Mouse (Mus musculus): ENCODE measurements around the gene Id2.

Id2 gene

GRCm38 (mm10) chr12:25097052-25097209, at the start of gene Id2:
Gene Id2 (minus strand): TSS chr12:25097140.
- DNase-seq, result no peak

- no peak for DNase-seq
Measured at GRCm38 (mm10) chr12:25145344-25145698, 48.4 kb upstream of the Id2 start.

GRCm38 (mm10) chr12:25144591-25145343, 47.8 kb upstream of the Id2 start:
- DNase-seq, result no peak

GRCm38 (mm10) chr12:25143492-25143891, 46.6 kb upstream of the Id2 start:
- DNase-seq, result no peak

GRCm38 (mm10) chr12:25142251-25142650, 45.3 kb upstream of the Id2 start:
- DNase-seq, result no peak

GRCm38 (mm10) chr12:25141311-25141710, 44.4 kb upstream of the Id2 start:
- DNase-seq, result no peak

- DNase-seq, result no peak
Measured at GRCm38 (mm10) chr12:25140115-25140514, 43.2 kb upstream of the Id2 start.

GRCm38 (mm10) chr12:25138616-25139015, 41.7 kb upstream of the Id2 start:
- DNase-seq, result no peak

- no peak for DNase-seq
Measured at GRCm38 (mm10) chr12:25132046-25132445, 35.1 kb upstream of the Id2 start.

- no peak for DNase-seq
Measured at GRCm38 (mm10) chr12:25127629-25128028, 30.7 kb upstream of the Id2 start.

GRCm38 (mm10) chr12:25126228-25126627, 29.3 kb upstream of the Id2 start:
- no peak for DNase-seq

- no peak for DNase-seq
Measured at GRCm38 (mm10) chr12:25125239-25125776, 28.4 kb upstream of the Id2 start.

- DNase-seq, result no peak
Measured at GRCm38 (mm10) chr12:25124431-25125238, 27.7 kb upstream of the Id2 start.

GRCm38 (mm10) chr12:25120753-25121152, 23.8 kb upstream of the Id2 start:
- DNase-seq, result no peak

GRCm38 (mm10) chr12:25119278-25119677, 22.3 kb upstream of the Id2 start:
- DNase-seq, result no peak

GRCm38 (mm10) chr12:25117856-25118511, 21.0 kb upstream of the Id2 start:
- DNase-seq, result no peak

- DNase-seq, result no peak
Measured at GRCm38 (mm10) chr12:25116126-25116525, 19.2 kb upstream of the Id2 start.

GRCm38 (mm10) chr12:25114426-25114825, 17.5 kb upstream of the Id2 start:
- DNase-seq, result no peak

- no peak for DNase-seq
Measured at GRCm38 (mm10) chr12:25113357-25113756, 16.4 kb upstream of the Id2 start.

GRCm38 (mm10) chr12:25112806-25113205, 15.9 kb upstream of the Id2 start:
- DNase-seq, result no peak

- DNase-seq, result no peak
Measured at GRCm38 (mm10) chr12:25110682-25111078, 13.7 kb upstream of the Id2 start.

- DNase-seq, result peak; percentile 17
Measured at GRCm38 (mm10) chr12:25109971-25110681, 13.2 kb upstream of the Id2 start.

GRCm38 (mm10) chr12:25108865-25109264, 11.9 kb upstream of the Id2 start:
- DNase-seq, result no peak

Measured in cerebellum, adult 9-11 months (tissue).